Mouse (Mus musculus): ENCODE data around the gene Tmem129.

DNA sequence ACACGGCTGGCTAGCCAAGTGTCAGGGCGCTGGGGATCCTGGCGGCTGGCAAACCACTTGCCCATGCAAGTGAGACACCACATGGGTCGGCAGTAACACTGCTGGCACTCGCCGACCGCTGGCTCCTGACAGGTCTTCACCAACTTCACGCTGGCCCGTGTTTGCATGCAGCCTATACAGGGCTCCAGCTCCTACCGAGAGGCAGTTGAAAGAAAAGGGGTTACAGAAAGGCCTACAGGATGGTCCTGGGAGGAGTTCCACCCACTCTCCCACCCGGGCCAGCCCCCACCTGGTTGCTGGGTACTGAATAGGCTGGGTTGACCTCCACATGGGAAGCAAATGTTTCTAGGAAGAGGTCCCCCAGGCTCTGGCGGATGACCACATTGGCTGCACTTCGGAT lies 3.8 kb downstream of the Tmem129 start:
- TF ChIP-seq CTCF (IDR thresholded peaks at IDR 0.05; ENCODE audit: insufficient read depth, low read length) (no peak), POLR2A (IDR thresholded peaks at IDR 0.05; ENCODE audit: borderline replicate concordance, extremely low read depth, low read depth, low read length) (no peak)
